Mouse (Mus musculus) brain, embryonic 18.5 days (tissue): ENCODE data around the gene Kdelr1.

ENCODE experiments used
- DNase-seq: peaks from one replicate; pipeline ENCODE4 v3.0.0-alpha.2; 2012; ENCODE audit warnings: low read depth, low spot score

Kdelr1 gene

GRCm38 (mm10) chr7:45917004-45917704, 44.6 kb downstream of the Kdelr1 start:
- no peak for DNase-seq

- no peak for DNase-seq
Observed at GRCm38 (mm10) chr7:45917926-45918325, 45.4 kb downstream of the Kdelr1 start.

DNA sequence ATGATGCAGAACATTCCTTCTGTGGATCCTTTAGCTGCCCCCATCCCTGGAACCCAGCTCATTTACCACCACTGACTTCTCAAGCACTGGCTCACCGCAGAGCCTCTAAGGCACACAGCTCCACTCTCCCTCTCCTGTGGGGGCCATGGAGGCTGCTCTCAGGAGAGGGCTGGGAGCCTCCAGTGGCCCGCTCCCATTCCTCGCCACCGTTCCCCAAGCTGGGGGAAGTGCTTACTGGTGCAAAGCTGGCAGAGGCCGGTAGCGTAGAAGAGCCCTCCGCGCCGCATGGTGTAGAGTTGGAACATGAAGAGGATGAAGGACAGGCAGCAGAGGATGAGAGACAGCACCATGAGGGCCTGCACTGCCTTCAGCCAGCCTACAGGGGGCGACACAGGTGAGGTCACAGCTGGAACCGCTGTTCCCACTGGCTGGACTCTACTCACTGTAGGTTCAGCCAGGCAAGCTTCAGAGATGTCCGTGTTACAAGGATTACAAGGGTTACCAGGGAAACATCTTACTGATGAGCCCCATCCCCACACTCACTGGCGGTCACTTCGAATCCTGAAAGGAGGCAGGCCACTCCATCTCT, 46.6 kb downstream of the Kdelr1 start:
- DNase-seq = no peak

GRCm38 (mm10) chr7:45919761-45920160, 47.2 kb downstream of the Kdelr1 start:
- DNase-seq = no peak

GRCm38 (mm10) chr7:45920583-45921241, 48.1 kb downstream of the Kdelr1 start:
- no peak for DNase-seq

- DNase-seq = no peak
Observed at GRCm38 (mm10) chr7:45921242-45921621, 48.7 kb downstream of the Kdelr1 start, which contains the start of gene Emp3. Emp3 (minus strand) TSS chr7:45921404.

GRCm38 (mm10) chr7:45921950-45922600, 49.5 kb downstream of the Kdelr1 start:
- DNase-seq = no peak

DNA sequence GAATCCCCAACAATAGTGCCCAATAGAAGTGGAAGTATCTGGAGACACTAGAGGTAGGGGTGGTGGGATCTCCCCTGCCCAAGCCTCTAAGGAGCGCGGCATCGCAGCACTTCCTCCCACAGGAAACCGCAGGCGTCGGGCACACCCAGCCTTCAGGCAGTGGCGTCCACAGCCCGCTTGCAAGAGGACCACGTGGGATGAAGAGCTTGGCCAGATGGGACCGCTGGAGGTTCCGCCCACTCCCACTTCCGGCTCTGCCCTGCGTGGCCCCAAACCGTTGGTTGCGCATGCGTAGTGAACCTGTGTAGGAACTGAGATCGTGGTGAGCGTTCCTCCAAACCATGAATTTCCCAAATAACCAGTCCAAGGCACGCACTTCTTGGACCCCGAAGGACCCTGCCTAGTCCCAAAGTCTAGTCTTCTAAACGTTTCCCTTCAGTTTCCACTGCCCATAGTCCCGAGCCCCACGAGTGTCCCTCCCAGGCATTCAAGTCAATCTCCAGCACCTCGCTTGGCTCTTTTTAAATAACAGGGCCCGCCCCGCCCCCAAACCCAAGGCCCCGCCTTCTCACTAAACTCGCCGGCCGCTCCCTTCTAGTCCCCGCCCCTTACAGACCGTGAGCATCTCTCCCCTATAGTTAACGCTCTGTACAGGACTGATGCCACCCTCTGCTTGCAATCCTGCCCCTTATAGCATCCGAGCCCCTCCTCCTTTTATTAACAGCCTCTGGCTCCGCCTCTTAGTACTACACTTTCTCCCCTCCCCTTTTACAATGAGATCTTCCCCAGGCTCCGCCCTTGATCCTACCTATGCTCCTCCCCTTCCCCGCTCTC, 50.6 kb downstream of the Kdelr1 start:
- DNase-seq = peak; percentile 88

DNA sequence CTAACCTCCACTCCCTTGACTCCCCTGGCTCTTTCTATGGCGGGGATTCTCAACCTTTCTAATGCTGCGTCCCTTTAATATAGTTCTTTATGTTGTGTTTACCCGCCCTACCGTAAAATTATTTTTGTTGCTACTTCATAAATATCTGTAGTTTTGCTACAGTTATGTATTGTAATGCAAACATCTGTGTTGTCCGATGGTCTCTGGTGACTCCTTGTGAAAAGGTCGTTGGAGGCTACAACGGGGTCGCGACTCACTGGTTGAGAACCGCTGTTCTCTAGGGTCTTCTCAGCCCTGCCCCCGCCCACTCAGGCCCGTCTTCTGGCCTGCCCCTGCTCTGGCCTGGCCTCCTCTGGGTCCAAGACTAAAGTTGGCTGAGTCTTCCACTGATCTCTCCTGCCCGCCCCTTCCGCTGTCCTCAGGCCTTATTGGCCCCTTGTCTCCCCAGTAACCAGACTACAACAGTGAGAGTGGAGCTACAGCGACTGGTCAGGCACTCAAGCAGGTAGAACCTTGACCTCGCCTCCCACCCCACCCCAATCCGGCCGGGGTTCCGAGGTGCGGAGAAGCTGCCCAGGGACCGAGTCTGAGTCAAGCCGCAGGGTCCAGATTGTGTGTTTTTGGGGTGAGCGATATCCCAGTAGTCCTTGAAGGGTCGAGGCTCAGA, 51.3 kb downstream of the Kdelr1 start, which contains the start of gene Ccdc114:
TSS of gene Ccdc114 (plus strand) at position 311 of the 667 bp plus-strand sequence.
- DNase-seq = no peak

GRCm38 (mm10) chr7:45924429-45924816, 51.9 kb downstream of the Kdelr1 start:
- no peak for DNase-seq

- no peak for DNase-seq
Observed at GRCm38 (mm10) chr7:45928626-45929295, 56.2 kb downstream of the Kdelr1 start.

DNA sequence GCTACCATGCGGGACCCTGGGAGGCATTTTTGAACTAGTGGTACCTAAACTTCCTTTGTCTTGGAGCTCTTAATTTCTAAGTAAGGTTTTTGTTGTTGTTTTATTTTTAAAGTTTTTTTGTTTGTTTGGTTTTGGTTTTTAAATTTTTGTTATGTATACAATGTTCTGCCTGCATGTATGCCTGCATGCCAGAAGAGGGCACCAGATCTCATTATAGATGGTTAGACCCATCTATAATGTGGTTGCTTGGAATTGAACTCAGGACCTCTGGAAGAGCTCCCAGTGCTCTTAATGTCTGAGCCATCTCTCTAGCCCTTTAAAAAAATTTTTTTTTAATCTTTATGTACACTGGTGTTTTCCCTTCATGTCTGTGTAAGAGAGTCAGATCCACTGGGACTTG, 57.1 kb downstream of the Kdelr1 start:
- no peak for DNase-seq
